Mouse (Mus musculus) hindbrain, embryonic 16.5 days (tissue): Measurements from ENCODE around the gene Mark4. TPM values are rescaled to one million over a fixed set of nuclear protein-coding genes. Genes with fewer than 3 reads are reported as not detected.

Source experiments
- ATAC-seq: fragments of 200-750 bp; cut with Nextera tagmentation; 2 replicates; pipeline ENCODE4 v1.8.0; 2017; ENCODE audit warnings: moderate TSS enrichment, moderate library complexity
- H3K27ac ChIP-seq: fragments of 300-500 bp; sonication (generic); 2 replicates; pipeline ENCODE4 v1.5.1; 2014; ENCODE audit warnings: low read depth, mild to moderate bottlenecking, control low read depth, low read length, moderate library complexity
- H3K27me3 ChIP-seq: fragments of 300-500 bp; sonication (generic); replicated peaks from 2 replicates; pipeline ENCODE4 v1.6.1; 2014; ENCODE audit warnings: low read length; ENCODE audit not compliant: control insufficient read depth, insufficient read depth
- H3K36me3 ChIP-seq: fragments of 300-500 bp; sonication (generic); 2 replicates; pipeline ENCODE4 v1.6.1; 2014; ENCODE audit warnings: mild to moderate bottlenecking, low read length, moderate library complexity, mixed read lengths; ENCODE audit not compliant: control insufficient read depth, insufficient read depth
- H3K4me1 ChIP-seq: fragments of 300-500 bp; sonication (generic); 2 replicates; pipeline ENCODE4 v1.6.1; 2014; ENCODE audit warnings: low read depth, low read length; ENCODE audit not compliant: control insufficient read depth, insufficient read depth
- H3K4me2 ChIP-seq: fragments of 300-500 bp; sonication (generic); 2 replicates; pipeline ENCODE4 v1.6.1; 2014; ENCODE audit warnings: mild to moderate bottlenecking, low read length, control low read depth, moderate library complexity
- H3K4me3 ChIP-seq: fragments of 300-500 bp; sonication (generic); 2 replicates; pipeline ENCODE4 v1.5.1; 2014; ENCODE audit warnings: mild to moderate bottlenecking, low read length, control low read depth, moderate library complexity
- H3K9ac ChIP-seq: fragments of 300-500 bp; sonication (generic); 2 replicates; pipeline ENCODE4 v1.6.1; 2014; ENCODE audit warnings: low read depth, mild to moderate bottlenecking, control low read depth, low read length, moderate library complexity
- H3K9me3 ChIP-seq: fragments of 300-500 bp; sonication (generic); 2 replicates; pipeline ENCODE4 v1.6.1; 2014; ENCODE audit warnings: mild to moderate bottlenecking, low read length, moderate library complexity; ENCODE audit not compliant: control insufficient read depth
- whole genome bisulfite sequencing: fragments of 180-500 bp; shearing (Covaris S2); extraction: QIAGEN DNeasy Blood & Tissue Kit; methylation state at CpG from one replicate; pipeline ENCODE4 v1.1.7; 2014; 5-methylcytosine and 5-hydroxymethylcytosine counted together
- polyA plus RNA-seq: library from polyadenylated mRNA; unstranded; fragments of >200 nt; fragmentation: Nextera tagmentation; extraction: Ambion mirVana; gene quantifications from 2 replicates; pipeline ENCODE4 v1.2.1, GENCODE M21; 2015

Gene Mark4
- polyA plus RNA-seq, 1 experiment from 2014 or later = 15.9 TPM

- no peak overlapping the region for H3K9ac ChIP-seq
- H3K36me3 ChIP-seq = no peaks in the 10 kb centered on the region
- H3K27ac ChIP-seq = no peak overlapping the region
- no peak overlapping the region for H3K4me2 ChIP-seq
- WGBS = 58% methylated on average over 9 of the region's 9 CpGs
- ATAC-seq = no peak
- peaks cover 14% of the 10 kb centered on the region for H3K4me1 ChIP-seq
- H3K9me3 ChIP-seq = no peaks in the 10 kb centered on the region
- H3K27me3 ChIP-seq = peaks cover 40% of the 10 kb centered on the region
- H3K4me3 ChIP-seq = no peak overlapping the region
These were observed 56.0 kb downstream of the Mark4 start for GRCm38 (mm10) chr7:19402535-19403112.

- Histone ChIP-seq H3K9ac (no peak overlapping the region), H3K4me1 (peaks cover 14% of the 10 kb centered on the region), H3K4me2 (no peak overlapping the region), H3K9me3 (no peaks in the 10 kb centered on the region), H3K4me3 (no peak overlapping the region), H3K27me3 (peaks cover 38% of the 10 kb centered on the region), H3K36me3 (no peaks in the 10 kb centered on the region), H3K27ac (no peak overlapping the region)
- 82% methylated on average over 4 of the region's 4 CpGs for WGBS
- ATAC-seq = no peak
These were observed 57.7 kb downstream of the Mark4 start for GRCm38 (mm10) chr7:19400946-19401345.

DNA sequence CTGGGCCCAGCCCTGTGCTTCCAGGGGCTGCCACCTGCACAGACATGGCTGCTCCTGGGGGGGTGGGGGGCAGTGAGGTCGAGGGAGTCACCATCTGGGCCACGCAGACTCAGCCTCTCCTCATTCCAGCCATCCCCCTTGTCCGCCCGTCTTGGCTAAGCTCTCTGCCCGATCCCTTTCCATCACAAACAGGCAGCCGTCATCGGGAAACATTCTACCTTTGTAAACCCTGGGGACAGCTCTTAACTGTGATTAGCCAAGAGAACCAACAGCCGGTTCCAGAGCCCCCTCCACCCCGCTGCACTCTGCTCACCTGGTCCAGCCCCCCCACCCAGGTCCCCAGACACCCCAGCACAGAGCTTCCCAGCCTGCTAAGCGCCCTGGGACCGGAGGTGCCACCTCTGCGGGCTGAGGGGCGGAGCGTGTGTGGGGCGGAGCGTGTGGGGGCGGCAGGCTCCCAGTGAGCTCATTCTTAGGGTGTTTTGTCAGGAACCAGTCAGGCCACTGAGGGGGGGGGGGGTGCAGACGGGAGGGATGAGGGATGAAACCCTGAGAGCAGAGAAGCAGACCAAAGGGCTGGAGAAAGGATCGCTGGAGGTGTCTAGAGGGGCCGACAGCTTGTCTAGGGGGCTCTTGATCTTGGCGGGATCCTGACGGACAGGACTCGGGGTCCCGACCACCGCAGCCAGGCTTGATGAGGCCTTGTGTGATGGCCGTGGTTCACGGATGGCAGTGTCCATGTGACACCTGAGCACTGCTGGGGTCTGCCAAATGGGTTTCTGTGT lies 58.9 kb downstream of the Mark4 start:
- Histone ChIP-seq H3K4me1 (peaks cover 14% of the 10 kb centered on the region), H3K4me3 (peak overlapping the region; percentile 15), H3K9me3 (no peaks in the 10 kb centered on the region), H3K4me2 (peak overlapping the region; percentile 51), H3K27me3 (peaks cover 31% of the 10 kb centered on the region), H3K36me3 (peaks cover 8% of the 10 kb centered on the region), H3K9ac (no peak overlapping the region), H3K27ac (no peak overlapping the region)
- WGBS = 3% methylated on average over 26 of the region's 27 CpGs
- ATAC-seq = no peak

DNA sequence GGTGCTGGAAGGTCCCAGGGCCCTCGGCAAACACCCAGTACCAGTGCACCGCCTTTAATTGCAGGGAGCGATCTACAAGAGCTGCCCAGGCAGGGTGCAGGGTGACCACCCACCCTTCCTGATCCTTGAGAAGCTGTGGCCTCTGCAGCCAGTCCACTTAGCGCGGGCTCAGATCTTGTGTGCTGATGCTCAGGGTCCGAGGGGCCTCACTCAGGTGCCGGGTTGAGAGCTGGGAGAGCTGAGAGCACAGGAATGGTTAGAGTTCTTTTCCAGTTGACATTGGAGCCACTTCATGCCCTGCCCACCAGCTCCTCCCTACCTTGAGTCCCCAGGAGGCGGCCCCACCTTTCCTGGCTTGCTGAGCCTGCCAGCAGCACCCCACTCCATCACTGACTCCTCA lies 64.1 kb downstream of the Mark4 start:
- Histone ChIP-seq H3K27ac (no peak overlapping the region), H3K9me3 (no peaks in the 10 kb centered on the region), H3K36me3 (peaks cover 46% of the 10 kb centered on the region), H3K4me1 (peaks cover 1% of the 10 kb centered on the region; the same call in 1 of the 2 replicates), H3K4me2 (no peak overlapping the region), H3K27me3 (peaks cover 4% of the 10 kb centered on the region), H3K4me3 (no peak overlapping the region), H3K9ac (no peak overlapping the region)
- 91% methylated on average over 8 of the region's 8 CpGs for WGBS
- ATAC-seq = no peak

DNA sequence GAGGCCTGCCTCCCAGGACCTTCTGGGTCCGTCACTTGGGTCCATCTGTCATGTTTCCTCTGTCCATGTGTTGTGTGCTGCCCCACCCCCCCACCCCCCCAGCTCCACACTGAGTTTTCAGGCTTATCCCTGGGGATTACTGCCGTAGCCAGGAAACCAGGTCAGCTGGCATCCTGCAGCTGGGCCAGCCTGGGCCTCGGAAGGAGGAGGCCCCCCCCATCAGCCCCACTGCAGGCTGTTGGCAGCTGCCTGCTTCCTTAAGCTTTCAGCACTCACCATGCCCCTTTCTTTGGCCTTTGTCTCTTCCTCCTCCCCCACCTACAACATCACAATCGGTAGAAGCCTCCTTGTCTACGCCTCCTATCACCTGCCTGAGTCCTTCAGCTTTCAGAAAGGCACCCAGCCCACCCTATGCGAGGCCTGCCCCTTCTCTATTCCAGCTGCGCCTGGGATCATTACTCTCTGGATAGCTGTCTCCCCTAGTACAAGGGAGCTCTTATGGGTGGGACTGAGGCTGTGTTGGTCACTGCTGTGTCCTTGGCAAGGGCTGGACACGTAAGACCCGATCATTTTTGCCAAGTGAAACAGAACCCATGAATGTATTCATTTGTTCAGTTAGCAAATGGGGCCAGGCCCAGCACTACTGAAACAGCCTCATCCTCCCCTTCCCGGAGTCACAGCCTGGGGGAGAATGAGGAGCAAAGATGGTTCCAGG lies 69.8 kb downstream of the Mark4 start:
- no peak overlapping the region for H3K9ac ChIP-seq
- H3K27ac ChIP-seq = peak overlapping the region; percentile 66; the same call in 1 of the 2 replicates
- 64% methylated on average over 8 of the region's 10 CpGs for WGBS

GRCm38 (mm10) chr7:19383708-19384107 lies 74.9 kb downstream of the Mark4 start:
- Histone ChIP-seq H3K9ac (no peak overlapping the region), H3K27ac (no peak overlapping the region), H3K27me3 (no peaks in the 10 kb centered on the region), H3K4me2 (peak overlapping the region; percentile 86), H3K36me3 (peaks cover 23% of the 10 kb centered on the region), H3K9me3 (no peaks in the 10 kb centered on the region), H3K4me3 (no peak overlapping the region), H3K4me1 (peaks cover 13% of the 10 kb centered on the region)
- no peak for ATAC-seq
- 93% methylated on average over 9 of the region's 9 CpGs for WGBS

More for the DNA sequence above, 69.8 kb downstream of the Mark4 start:
- no peak for ATAC-seq
- Histone ChIP-seq H3K36me3 (peaks cover 58% of the 10 kb centered on the region), H3K27me3 (no peaks in the 10 kb centered on the region), H3K9me3 (no peaks in the 10 kb centered on the region), H3K4me3 (no peak overlapping the region), H3K4me2 (no peak overlapping the region), H3K4me1 (no peaks in the 10 kb centered on the region)

DNA sequence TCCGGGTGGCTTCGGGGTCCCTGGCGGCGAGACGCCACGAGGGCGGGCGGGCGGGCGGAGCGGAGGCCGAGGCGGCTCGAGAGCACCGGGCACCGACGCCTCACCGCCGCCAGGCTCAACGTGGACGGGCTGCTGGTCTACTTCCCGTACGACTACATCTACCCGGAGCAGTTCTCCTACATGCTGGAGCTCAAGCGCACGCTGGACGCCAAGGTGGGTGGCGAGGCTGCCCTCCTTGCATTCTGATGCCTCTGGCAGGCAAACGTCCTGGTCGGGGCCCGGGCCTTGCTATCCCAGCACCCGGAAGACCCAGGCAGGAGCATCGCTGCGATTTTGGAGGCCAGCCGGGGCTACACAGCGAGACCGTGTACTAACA lies 76.5 kb downstream of the Mark4 start:
- ATAC-seq = peak; percentile 72
- Histone ChIP-seq H3K27me3 (no peaks in the 10 kb centered on the region), H3K27ac (peak overlapping the region; percentile 74), H3K9me3 (no peaks in the 10 kb centered on the region), H3K4me2 (peak overlapping the region; percentile 86), H3K36me3 (peaks cover 19% of the 10 kb centered on the region), H3K4me1 (peaks cover 13% of the 10 kb centered on the region), H3K4me3 (peak overlapping the region; percentile 85), H3K9ac (peak overlapping the region; percentile 79)
- WGBS = 0% methylated on average over 27 of the region's 37 CpGs

GRCm38 (mm10) chr7:19381377-19382165 lies 77.0 kb downstream of the Mark4 start, which contains the start of gene Ercc2:
TSS of gene Ercc2 (plus strand) at chr7:19382010.
- no peaks in the 10 kb centered on the region for H3K9me3 ChIP-seq
- peak; percentile 97 for ATAC-seq
- H3K27me3 ChIP-seq = no peaks in the 10 kb centered on the region
- peak within 1 kb of the TSS; percentile 74 for H3K27ac ChIP-seq
- H3K4me3 ChIP-seq = peak within 1 kb of the TSS; percentile 85
- H3K36me3 ChIP-seq = peaks cover 13% of the 10 kb centered on the region
- peaks cover 13% of the 10 kb centered on the region for H3K4me1 ChIP-seq
- 8% methylated on average over 45 of the region's 48 CpGs for WGBS
- peak within 1 kb of the TSS; percentile 86 for H3K4me2 ChIP-seq
- H3K9ac ChIP-seq = peak within 1 kb of the TSS; percentile 79
